Mouse (Mus musculus): ENCODE data around the gene Dpf1. TPM values are rescaled to one million over a fixed set of nuclear protein-coding genes. Genes with fewer than 3 reads are reported as not detected.

Dpf1 gene
- polyA plus RNA-seq, 2 experiments from 2014 or later: not detected

DNA sequence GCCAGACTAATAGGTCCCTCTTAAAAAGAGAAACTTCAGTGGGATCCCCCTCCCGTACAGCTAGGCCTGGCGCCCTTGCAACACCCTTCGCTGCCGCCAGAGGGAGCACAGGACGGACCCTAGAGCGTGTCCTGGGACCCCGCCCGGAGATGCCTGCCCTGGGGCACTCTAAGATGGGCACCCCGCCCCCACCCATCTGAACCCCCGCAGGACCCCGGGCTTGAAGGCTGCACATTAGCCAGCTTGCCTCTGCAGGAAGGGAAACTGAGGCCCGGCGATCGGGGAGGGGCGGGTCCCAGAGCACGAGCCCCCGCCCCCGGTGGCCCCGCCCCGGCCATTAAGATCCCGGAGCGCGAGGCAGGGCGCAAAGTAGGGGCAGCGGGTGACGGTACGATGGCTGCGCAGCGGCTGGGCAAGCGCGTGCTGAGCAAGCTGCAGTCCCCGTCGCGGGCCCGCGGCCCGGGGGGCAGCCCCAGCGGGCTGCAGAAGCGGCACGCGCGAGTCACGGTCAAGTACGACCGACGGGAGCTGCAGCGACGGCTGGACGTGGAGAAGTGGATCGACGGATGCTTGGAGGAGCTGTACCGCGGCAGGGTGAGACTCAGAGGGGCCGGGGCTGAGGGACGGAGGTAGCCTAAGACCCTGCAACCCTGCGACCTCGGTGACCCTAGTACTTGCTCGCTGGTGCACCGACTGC is 14.7 kb upstream of the Dpf1 start, which contains the start of gene Ppp1r14a:
Ppp1r14a (plus strand) TSS at position 367 of the 697 bp plus-strand sequence.
- peak; percentile 61 for ATAC-seq

DNA sequence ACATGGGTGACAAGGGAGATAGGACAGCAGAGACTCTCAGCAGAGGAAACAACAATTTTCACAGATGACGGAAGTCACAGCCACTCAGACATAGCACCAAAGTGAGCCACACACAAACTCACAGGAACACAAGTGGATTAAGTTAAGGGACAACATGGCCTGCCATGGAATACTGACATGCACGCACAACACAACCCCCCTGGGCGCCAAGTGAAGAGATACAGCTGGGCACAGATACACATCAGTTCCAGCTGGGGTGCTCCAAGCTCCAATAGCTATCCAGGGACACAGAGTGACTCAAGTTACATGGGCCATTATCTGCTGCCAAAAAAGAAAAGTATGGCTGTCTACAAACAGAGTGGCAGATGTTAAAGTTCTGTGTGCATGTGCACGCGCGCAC is 13.9 kb upstream of the Dpf1 start:
- no peak for ATAC-seq

DNA sequence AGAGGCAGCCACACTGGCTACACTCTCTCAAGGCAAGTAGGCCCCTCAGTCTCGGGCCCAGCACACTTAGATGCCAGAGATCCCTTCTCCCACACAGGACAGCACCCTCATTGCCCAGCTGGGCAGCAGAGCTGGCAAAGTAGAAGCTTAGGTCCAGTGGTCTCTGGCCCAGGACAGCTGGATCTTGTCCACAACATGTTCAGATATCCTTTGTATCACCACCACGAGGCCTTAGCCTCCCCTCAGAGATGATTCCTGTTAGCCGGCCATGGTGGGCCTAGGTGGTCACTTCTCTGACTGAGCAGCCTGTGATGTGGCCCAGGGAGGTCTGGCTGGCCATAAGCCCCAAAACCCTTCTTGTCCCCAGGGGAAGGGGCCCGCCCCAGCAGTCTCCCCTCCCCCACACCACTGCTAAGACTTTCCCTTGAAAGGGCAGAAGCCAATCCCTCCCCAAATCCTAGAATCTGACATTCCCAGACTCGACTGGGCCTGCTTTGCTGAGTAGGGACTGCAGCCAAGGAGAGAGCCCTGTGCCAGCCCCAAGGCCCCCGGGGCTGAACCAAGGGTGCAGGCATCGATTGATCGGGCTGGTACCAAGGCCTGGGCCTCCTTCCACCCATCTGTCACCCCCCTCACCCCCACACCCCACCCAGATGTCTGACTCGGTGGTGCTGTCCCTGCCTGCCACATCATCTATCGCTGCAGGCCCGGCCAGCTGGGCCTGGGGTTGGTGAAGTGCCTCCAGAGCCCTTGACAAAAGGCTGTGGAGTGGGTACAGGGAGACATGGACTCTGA is 12.9 kb upstream of the Dpf1 start:
- no peak for ATAC-seq

DNA sequence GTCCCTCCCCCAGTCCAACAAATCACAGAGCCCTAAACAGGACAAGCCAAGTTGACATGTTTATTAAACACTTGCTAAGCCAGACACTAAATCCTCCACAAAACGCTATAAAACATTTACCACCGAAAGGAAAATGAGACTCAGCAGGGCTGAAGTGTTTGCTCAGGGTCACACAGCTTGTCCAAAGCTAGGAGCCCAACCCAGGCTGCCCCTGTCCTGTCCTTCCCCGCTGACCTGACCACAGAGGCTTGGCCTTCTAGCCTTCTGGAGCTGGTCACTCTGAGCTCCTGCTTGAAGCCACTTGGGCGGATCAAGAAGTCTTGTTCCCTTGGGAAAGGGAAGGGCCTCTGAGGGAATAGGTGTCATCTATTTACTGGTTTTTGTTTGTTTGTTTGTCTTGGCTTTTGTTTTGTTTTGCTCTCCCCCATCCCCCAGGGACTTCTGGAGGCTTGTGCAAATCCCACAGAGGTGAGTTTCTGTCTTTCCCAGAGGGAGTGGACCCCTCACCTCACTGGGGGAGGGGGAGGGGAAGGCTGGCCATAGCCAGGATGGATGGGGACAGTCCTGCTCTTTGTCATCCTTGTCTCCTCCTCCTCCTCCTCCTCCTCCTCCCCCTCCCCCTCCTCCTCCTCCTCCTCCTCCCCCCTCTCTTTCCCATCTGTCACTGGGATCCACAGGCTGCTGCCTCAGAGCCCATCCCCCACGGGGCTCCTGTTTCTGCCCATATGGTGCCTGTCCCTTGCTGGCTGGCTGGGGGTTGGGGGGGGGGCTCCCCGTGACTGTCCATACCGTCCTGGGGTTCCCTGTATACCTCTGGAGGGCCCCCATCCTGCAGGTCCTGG is 11.9 kb upstream of the Dpf1 start:
- no peak for ATAC-seq

DNA sequence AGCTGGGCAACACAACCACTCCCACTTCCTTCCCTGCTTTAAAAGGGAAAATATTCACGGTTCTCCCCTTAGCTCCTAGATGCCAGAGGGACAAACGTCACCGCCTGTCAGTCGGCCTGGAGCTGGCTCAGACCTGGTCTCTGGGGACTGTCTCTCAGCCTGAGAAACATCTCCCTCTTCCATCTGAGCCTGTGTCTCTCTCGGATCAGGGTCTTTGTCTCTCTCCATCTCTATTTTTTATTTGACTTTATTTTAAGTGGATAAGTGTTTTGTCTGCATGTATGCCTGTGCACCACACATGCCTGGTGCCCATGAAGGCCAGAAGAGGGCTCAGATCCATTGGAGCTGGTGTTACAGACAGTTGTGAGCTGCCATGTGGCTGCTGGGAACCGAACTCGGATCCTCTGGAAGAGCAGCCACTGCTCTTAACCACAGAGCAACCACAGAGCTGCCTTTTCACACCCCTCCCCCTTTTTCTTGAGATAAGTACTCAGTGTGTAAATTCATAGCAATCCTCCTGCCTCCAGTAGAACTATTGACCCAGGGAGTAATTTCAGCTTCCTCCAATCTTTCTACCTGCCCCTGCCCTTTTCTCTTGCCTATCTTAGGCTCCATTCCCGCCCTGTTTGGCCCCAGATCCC is 11.2 kb upstream of the Dpf1 start:
- no peak for ATAC-seq

DNA sequence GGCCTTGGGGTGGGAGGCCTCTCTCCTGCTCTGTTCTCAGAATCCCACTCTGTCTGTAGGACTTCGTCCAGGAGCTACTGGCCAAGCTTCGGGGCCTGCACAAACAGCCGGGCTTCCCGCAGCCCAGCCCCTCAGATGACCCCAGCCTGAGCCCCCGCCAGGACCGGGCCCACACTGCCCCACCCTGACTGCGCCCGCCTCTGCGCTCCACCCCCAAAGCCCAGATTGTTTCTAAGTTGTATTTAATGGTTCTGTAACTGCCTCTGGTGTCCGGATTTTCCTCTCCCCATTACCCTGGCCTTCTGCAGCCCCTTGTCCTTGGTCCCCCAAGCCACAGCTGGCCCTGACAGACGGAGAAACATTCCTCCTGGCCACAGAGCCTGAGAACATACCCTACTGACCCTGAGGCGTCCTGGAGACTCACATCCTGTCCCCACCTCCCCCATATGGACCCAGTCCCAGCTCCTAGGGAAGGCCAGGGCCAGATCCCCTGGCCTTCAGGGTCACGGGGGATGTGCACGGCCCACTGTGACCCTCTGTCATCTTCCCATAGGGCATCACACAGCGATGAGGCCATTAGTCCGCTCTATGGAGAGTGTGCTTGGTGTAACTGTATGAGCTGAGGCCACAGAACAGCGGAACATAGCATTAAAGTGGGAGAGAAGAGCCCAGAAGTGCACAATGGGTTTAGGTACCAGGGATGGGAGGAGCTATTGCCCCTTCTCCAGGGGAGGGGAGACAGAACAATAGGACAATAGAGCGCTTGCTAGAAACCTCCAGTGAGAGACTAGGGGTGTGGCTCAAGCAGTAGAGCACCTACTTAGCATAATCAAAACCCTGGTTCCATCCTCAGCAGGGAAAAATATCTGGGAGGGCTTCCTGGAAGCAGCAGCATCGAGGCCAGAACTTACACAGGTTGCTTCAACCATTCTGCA is 10.4 kb upstream of the Dpf1 start:
- no peak for ATAC-seq

DNA sequence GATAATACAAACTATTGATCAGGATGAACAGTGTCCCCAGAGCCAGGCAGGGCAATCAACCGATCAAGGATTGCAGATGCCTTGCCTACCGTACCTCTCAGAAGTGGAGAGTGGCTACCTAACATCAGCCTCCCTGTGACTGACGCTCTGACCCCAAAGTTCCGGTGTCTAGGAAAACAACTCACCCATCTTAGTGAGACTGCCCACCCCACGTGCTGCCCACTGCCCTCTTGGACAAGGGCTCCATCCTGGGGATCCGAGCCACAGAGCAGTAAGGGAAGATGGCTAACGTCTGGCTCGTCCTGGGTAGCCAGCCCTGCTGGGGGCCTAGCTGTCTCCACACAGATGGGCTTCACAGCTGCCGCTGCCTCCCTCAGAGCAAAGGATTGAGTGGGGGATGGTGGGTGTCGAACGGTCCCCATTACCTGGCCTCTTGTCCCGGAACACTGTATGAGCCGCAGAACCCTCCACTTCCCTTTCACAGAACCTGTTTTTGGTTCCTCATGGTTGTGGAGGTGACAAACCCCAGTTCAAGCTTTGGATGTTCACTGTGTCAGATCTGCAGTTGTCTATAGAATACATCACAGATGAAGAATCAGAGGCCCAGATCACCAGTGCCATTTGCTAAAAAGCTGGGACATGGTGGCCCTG is 9.5 kb upstream of the Dpf1 start:
- ATAC-seq: no peak

DNA sequence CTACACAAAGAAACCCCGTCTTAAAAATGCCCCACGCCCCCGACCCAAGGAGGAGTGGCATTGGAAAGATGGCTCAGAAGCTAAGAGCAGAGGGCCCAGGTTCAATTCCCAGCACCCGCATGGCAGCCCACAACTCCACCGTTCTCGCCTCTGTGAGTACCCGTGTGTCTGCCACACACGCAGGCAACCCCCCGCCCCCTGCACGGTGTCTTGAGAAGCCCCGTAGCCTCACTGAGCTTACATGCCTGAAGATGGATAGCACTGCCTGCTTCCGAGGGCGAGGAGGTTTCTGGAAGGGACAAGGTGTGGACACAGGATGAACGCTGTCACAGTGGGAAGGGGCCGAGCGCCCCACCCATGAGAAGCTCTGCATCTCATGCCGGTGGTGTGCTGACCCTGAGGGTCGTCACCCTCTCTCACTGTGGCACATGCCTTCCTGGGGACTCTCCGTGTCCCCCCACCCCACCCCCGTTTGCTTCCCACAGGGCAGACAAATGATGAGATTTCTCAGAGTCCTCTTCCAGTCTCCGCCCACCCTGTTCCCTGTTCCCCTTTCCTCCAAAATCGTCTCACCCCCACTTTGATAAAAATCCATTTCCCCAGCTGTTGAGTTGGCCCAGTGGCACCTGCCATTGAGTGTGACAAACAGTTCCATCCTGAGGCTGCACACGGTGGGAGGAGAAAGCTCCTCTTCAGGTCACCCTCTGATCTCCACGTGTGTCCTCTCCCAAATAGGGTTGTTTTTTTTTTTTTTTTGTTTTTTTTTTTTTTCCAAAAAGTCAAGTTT is 7.7 kb upstream of the Dpf1 start:
- no peak for ATAC-seq

DNA sequence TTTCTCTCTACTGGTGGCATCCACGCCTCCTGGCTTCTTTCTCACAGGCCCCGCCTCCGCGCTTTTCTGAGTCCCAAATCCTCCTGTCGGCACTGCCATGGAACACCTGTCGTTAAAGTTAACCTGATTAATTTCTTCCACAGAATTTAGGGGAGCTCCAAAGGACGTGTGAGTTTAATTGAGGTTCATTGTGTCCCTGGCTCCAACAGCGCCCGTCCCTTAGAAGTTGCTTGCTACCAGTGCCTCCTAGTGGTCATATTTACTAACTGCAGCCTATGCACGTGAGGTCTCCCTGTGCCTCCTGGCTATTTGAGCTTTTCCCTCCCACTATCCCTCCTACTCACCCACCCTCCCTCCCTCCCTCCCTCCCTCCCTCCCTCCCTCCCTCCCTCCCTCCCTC is 6.8 kb upstream of the Dpf1 start:
- ATAC-seq: peak; percentile 74

DNA sequence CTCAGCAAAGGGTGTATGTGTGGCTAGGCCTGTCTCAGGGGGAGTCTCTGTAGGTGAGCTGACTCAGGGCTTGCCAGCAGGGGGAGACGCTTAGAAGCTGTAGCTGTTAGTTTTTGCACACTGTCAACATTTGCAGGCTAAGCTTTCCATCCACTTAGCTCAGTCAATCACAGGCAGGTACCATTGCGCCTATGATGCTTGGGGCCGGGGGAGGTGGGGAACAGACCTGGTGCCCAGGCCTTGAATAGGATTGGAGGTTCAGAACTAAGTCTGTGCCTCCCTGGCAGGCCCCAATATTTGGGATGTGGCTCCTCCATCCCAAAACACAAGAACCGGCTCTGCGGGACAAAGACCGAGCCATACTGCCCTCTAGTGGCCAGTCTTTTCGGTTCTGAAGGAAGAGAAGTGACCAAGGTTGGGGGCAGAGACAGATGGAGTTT is 2.6 kb upstream of the Dpf1 start:
- ATAC-seq: no peak

DNA sequence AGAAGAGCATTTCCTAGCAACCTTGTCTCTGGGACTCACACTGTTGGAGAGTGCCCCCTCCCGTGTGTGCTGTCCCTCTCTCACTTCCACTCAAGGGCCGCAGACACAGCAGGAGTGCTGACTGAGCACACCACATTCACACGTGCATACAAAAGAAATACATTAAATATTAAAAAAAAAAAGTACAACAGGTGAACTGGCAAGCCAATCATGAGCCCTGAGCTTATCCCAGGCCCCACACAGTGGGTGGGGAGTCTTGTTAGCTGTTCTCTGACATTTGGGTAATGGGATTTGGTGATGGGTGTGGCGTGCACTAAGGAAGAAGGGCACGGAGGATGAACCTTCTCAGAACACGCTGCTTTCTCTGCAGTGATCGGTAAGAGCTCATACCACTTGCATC is 1.1 kb upstream of the Dpf1 start:
- ATAC-seq: no peak

DNA sequence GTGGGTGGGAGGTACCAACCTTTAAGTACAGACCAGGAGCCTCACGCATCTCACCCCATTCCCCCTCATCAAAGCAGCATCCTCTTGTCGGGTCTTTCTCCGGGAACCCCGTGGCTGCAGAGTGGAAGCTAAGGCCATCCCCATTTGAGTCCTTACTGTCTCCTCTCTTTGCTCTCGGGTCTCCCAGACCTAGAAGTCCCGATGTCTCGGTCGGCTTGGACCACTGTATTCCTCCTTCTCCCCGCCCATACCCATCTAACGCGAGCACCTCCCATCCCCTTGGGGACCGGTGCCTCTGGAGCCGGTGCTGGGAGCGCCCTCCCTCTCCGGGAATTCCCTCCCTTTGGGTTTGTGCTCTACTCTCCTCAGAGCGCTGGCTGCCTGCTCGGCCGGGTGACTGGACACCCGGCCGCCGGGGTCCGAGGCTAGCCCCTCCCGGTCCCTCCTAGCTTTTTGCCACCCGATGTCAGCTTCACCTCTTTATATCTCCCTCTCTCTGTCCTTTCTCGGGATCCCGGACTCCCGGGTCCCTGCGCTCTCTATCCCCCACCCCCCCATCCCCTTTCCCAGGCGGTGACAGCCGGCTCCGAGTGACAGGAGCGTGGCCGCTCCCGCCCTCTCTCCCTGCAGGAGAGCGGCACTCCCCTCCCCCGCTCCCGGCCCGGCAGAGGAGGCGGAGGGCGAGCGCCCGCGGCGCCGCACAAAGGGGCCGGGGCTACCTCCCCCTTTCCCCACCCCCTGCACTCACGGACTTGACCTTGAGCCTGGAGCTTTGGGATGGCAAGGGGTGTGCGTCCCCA is 912 bp downstream of the Dpf1 start:
- ATAC-seq: no peak

DNA sequence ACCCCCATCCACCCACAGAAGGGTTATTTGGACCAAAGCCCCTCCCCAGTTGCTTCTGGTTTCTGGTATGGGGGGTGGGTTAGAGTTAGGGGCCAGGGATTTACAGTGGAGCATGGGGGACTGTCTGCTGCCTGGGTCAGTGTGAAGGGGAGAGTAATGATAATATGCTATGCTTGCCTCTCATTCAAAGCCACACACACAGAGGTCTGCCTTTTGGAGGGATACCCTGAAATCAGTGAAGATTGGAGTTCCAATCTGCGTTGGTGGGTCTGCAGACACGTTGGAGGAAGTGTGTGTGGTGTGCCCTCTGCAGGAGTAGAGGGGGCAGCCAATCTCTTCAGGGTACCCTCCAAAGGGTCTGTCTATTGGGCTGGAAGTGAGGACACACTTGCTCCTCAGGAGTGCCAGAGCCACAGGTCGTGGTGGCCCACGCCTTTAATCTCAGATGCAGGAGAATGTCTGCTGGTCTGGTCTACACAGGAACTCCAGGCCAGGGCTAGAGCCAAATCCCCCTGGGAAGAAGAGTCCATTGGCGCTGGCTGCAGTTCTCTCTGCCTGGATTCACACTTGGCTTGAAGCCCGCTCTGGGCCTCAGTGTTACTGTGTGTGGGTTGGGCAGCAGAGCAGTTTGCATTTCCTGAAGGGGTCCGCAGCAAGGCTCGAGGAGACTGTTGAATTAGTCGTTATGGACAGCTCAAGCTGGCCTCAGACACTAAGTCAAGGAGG is 1.7 kb downstream of the Dpf1 start:
- no peak for ATAC-seq

DNA sequence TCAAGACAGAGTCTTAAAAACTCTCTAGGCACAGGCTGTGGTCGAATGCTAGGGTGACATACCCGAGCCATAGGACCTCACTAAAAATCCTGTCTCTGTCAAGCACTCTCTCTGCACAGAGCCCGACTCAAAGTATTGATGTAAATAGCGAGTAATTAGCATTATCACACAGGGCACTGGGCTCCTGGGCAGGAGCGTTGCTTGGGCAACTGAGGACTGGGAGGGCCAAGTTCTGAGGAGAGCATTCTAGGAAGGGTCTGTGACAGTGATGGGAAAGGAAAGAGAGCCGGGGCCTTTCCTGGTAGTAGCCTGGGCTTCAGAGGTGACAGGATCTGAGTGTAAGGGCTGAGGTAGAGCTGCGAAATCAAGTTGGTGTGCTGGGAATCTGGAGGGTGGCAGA is 2.4 kb downstream of the Dpf1 start:
- no peak for ATAC-seq

DNA sequence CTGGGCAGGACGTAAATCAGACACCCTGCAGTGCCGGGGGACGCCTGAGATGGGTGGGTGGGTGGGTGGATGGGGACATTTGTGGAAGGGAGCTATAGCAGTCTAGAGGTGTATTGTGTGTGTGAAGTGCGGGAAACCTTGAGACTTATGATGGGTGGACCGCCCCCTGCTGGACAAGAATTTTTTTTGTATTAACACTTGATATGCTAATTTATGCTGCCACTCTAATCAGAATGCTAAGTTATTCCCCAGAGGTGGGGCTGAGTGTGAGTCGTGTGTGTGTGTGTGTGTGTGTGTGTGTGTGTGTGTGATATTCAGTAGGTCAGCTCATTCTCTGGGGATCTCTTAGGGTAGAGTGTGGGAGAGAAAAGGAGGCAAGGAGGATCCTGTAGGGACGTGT is 2.9 kb downstream of the Dpf1 start:
- ATAC-seq: peak; percentile 49

DNA sequence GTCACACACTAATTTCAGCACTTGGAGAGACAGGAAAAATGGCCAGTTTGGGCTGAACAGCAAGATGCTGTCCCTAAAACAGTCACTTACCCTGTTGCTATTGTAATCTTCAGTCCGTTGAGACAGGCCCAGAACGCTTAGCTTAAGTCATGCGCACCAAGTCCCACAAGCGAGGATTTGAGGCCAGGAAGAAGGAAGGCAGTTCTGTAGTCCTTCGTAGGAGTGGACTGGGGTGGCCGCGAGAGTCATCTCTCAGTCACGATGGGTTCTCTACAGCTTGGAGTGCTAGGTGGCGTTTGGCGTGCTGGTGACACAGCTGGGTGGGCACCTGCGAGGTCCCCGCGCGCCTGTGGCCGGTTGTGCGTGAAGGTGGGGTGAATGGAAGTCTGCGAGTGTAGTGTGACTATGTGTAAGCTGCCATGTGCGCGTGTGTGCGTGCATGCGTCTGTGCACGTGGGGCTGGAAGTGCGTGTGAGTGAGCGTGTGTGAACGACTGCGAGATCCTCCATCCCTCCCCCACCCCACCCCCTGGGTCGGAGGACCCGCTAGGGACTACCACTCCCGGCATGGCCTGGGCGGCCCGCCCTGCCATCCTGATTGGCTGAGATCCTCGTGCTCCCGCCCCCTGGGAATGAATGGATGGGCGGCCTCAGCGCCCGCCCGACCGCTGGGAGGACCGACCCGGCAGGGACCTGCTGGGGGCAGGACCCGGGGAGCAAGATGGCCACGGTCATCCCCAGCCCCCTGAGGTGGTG is 3.8 kb downstream of the Dpf1 start:
- ATAC-seq: peak; percentile 56

DNA sequence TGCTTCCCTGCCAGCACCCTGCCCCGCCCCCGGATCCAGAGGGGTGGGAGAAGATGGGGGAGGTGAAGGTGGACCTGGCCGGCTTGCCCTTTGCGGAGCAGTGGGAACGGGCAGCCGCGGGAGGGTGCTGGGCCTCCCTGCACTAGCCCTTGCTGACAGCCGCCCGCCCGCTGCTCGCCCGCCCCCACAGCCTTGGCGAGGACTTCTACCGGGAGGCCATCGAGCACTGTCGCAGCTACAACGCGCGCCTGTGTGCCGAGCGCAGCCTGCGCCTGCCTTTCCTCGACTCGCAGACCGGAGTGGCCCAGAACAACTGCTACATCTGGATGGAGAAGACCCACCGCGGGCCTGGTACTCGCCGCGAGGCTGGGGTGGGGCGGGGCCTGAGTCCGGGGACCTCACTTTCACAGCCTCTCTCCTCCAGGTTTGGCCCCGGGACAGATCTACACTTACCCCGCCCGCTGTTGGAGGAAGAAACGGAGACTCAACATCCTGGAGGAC is 5.5 kb downstream of the Dpf1 start:
- peak; percentile 36 for ATAC-seq

DNA sequence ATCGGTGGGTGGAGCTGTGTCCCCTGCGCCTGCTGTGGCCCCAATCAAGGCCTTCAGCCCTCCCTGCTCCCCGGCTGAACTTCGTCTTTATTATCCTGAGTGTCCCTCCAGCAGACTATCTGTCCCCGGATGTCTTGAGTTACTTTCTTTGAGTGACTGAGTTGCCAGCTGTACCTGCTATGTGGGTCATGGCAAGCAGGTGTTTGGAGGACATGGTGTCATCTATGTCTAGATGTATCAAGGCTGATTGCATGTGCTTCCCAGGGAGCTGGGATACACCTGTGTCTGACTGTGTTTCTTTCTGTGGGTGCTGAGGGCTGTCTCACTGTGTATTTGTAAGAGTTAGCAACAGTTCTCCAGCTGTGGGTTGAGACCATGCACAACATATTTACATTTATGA is 6.0 kb downstream of the Dpf1 start:
- no peak for ATAC-seq

Data from CD4-positive, CD25-positive, alpha-beta regulatory T cell, adult 4 months (primary cell).